Mouse (Mus musculus): ENCODE results near the gene Prdm12. TPM values are rescaled to one million over a fixed set of nuclear protein-coding genes. Genes with fewer than 3 reads are reported as not detected.

Prdm12 gene
- total RNA-seq, 2 experiments from 2014 or later = 0.15 TPM; not detected in 1

GRCm38 (mm10) chr2:31636138-31636741 is 3.6 kb upstream of the Prdm12 start:
- Histone ChIP-seq H3K27ac (no peak overlapping the region), H3K4me3 (no peak overlapping the region)
- no peak for TF ChIP-seq CTCF (conservative IDR thresholded peaks at IDR 0.05)
- no peak for DNase-seq (ENCODE audit: low spot score in 2 of 2)

DNA sequence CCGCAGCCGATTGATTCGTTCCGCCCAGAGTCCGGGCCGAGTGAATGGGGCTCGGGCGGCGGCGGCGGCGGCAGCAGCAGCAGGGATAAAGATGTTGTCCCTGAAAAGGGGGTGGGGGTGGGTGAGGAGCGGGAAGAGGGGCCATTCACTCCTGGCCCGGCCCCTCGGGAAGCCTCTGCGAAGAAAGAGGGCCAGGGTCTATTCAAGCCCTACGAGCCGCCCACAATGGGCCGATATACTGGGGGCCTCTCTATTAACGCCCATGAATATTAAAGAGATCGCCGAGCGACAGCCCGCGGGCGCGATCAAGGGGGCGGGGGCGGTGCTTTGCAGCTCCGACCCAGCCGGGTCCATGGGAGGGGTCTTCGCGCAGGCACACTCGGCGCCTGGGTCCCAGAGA is 3.1 kb upstream of the Prdm12 start:
- no peak for TF ChIP-seq CTCF (conservative IDR thresholded peaks at IDR 0.05)

GRCm38 (mm10) chr2:31637311-31637710 is 2.5 kb upstream of the Prdm12 start:
- Histone ChIP-seq H3K27ac (no peak overlapping the region), H3K4me3 (no peak overlapping the region)
- TF ChIP-seq CTCF (conservative IDR thresholded peaks at IDR 0.05) = no peak

More for the DNA sequence above, 3.1 kb upstream of the Prdm12 start:
- DNase-seq (ENCODE audit: low spot score in 2 of 2) = no peak
- Histone ChIP-seq H3K4me3 (no peak overlapping the region), H3K27ac (no peak overlapping the region)

GRCm38 (mm10) chr2:31637807-31638206 is 2.0 kb upstream of the Prdm12 start:
- DNase-seq (ENCODE audit: low spot score in 2 of 2) = no peak
- no peak overlapping the region for H3K4me3 ChIP-seq
- peak; percentile 44 for TF ChIP-seq CTCF (conservative IDR thresholded peaks at IDR 0.05)
- no peak overlapping the region for H3K27ac ChIP-seq

More at GRCm38 (mm10) chr2:31637311-31637710, 2.5 kb upstream of the Prdm12 start:
- no peak for DNase-seq (ENCODE audit: low spot score in 2 of 2)

GRCm38 (mm10) chr2:31638581-31639465 is 1.0 kb upstream of the Prdm12 start:
- no peak for TF ChIP-seq CTCF (conservative IDR thresholded peaks at IDR 0.05)
- no peak for DNase-seq (ENCODE audit: low spot score in 2 of 2)
- Histone ChIP-seq H3K4me3 (no peak overlapping the region), H3K27ac (no peak overlapping the region)

DNA sequence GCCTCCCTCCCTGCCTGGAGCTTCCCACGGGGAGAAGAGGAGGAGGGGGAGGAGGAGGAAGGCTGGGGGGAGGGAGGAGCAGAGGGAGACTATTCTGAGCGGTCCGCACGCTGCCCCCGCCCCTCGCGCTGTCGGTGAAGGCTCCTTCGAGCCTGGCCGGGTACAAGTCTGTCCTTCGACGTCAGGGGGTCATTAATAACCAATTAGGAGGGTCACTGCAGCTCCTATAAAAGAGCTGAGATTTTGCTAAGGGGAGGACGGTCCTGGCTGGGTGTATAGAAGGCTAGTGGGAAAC is 424 bp upstream of the Prdm12 start:
- no peak for DNase-seq (ENCODE audit: low spot score in 2 of 2)
- Histone ChIP-seq H3K27ac (no peak overlapping the region), H3K4me3 (no peak overlapping the region)
- no peak for TF ChIP-seq CTCF (conservative IDR thresholded peaks at IDR 0.05)

DNA sequence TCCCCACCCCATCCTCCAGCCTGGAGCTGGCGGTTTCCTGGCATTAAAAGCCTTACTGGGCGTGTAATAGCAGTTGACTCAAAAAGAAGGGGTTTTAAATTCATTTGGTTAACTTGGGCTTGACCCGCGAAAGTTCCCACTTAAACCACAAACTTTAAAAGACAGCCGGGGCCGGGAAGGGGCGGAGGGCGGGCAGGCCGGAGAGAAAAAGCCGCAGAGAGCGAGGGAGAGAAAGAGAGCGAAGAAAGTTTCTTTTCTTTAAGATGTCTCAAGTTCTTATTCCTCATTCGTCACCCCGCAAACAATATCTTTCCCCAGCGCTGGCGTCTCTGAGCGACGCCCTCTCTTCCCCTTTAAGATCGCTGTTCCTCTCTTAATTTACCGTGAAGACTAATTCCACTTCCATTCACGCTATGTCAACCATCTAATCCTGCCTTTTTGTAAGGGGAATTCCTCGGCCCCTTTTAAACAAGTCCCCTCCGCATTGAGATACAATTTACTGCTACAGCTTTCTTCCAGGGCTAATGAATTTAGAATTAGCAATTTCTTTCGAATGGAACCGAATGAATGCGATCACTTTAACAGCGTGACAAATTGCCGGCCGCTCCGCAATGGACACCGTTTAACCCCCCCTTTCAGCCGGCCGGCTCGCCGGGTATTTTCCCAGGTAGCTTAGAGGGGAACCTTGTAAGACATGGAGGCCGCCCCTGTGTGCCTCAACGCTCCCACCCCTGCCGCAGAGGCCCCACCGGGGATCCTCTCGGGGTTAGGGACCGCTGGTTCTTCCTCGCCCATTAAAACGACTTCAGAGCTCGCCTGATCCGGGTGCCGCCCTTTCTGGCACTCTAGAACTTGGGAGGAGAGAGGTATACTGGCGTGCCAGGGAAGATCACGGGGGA is 1.0 kb downstream of the Prdm12 start:
- H3K27ac ChIP-seq = no peak overlapping the region
- TF ChIP-seq CTCF (conservative IDR thresholded peaks at IDR 0.05) = no peak
- H3K4me3 ChIP-seq = no peak overlapping the region; the same call in 1 of the 2 replicates
- no peak for DNase-seq (ENCODE audit: low spot score in 2 of 2)

- no peak for DNase-seq (ENCODE audit: low spot score in 2 of 2)
- TF ChIP-seq CTCF (conservative IDR thresholded peaks at IDR 0.05) = no peak
- no peak overlapping the region for H3K27ac ChIP-seq
- no peak overlapping the region for H3K4me3 ChIP-seq
Measured at GRCm38 (mm10) chr2:31641508-31641830, 1.6 kb downstream of the Prdm12 start.

DNA sequence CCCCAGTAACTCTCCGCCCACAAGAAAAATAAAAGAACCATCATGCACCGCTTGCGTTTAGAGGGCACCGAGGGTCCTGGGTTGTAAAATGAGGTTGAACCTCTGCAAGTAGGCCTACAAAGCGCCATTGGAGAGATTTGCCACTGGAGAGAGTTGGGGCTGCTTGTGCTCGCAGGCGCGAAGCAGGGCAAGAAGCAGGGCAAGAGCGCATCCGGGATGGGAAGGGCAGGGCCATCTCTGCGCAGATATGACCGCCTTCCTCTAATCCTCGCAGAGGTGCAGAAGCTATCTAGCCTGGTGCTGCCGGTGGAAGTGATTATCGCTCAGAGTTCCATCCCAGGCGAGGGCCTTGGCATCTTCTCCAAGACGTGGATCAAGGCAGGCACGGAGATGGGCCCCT is 2.1 kb downstream of the Prdm12 start:
- DNase-seq (ENCODE audit: low spot score in 2 of 2) = no peak
- H3K27ac ChIP-seq = no peak overlapping the region
- no peak overlapping the region for H3K4me3 ChIP-seq
- no peak for TF ChIP-seq CTCF (conservative IDR thresholded peaks at IDR 0.05)

GRCm38 (mm10) chr2:31653971-31654853 is 14.4 kb downstream of the Prdm12 start:
- peak overlapping the region; percentile 74 for H3K27ac ChIP-seq
- TF ChIP-seq CTCF (conservative IDR thresholded peaks at IDR 0.05) = no peak
- H3K4me3 ChIP-seq = peak overlapping the region; percentile 60
- DNase-seq (ENCODE audit: low spot score in 2 of 2) = peak; percentile 55 to 58

GRCm38 (mm10) chr2:31654854-31655559 is 15.2 kb downstream of the Prdm12 start:
- Histone ChIP-seq H3K4me3 (peak overlapping the region; percentile 59), H3K27ac (peak overlapping the region; percentile 71; the same call in 1 of the 2 replicates)
- peak; percentile 59 to 71 for DNase-seq (ENCODE audit: low spot score in 2 of 2)
- TF ChIP-seq CTCF (conservative IDR thresholded peaks at IDR 0.05) = peak; percentile 68

GRCm38 (mm10) chr2:31656374-31656773 is 16.5 kb downstream of the Prdm12 start:
- no peak for TF ChIP-seq CTCF (conservative IDR thresholded peaks at IDR 0.05)
- DNase-seq (ENCODE audit: low spot score in 2 of 2) = no peak
- H3K27ac ChIP-seq = no peak overlapping the region
- H3K4me3 ChIP-seq = no peak overlapping the region

Measured in layer of hippocampus, adult 2 months (tissue).